Mouse (Mus musculus): ENCODE results near the gene Angptl3. TPM values are rescaled to one million over a fixed set of nuclear protein-coding genes. Genes with fewer than 3 reads are reported as not detected.

The Angptl3 gene
- 0.98 and 1.6 TPM in 2 replicates for polyA plus RNA-seq (2015; fragmentation: Nextera tagmentation; extraction: Ambion mirVana)

DNA sequence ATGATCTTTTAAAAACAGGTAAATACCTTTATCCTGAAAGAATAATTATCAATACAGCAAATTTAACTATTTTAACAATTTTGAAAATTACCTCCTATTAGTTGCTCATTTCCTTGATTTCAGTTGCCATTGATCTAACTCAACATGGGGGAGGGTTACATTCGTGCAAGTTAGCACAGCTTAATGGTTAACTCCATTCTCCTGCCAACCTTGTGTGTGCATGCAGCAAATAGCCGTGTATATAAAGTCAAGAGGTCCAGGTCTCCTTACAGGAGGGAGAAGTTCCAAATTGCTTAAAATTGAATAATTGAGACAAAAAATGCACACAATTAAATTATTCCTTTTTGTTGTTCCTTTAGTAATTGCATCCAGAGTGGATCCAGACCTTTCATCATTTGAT, at the start of gene Angptl3:
Angptl3 (plus strand) TSS at position 269 of the 400 bp plus-strand sequence.
- H3K4me2 ChIP-seq, result no peak within 1 kb of the TSS
- no peak for ATAC-seq (ENCODE audit: low read depth)
- 81% methylated on average over 2 of the region's 2 CpGs for WGBS

DNA sequence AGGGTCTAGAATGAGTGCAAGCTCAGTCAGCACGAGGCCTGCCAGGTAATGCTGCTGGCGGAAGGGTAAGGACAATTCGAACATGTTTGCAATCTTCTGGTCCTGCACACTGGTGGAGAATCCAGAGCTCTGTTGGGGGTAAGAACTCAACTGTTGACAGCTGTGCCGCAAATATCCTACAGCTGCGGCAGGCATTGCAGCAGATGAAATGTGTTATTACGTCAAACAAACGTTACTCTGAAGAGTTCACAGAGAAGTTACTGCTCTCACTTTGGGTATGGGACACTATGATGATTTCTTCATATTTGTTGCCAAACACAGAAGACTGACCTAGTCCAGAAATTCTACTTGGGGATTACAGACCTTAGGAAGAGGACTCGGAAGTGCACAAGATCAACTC, 46.1 kb upstream of the Angptl3 start:
- Histone ChIP-seq H3K27me3 (no peaks in the 10 kb centered on the region), H3K9ac (no peak overlapping the region), H3K4me2 (no peak overlapping the region), H3K4me3 (no peak overlapping the region), H3K4me1 (replicated peaks) (no peaks in the 10 kb centered on the region), H3K36me3 (peaks cover 69% of the 10 kb centered on the region), H3K27ac (replicated peaks) (no peak overlapping the region), H3K9me3 (no peaks in the 10 kb centered on the region)
- no peak for ATAC-seq (ENCODE audit: low read depth)
- 91% methylated on average over 8 of the region's 8 CpGs for WGBS

More for the DNA sequence above, at the start of gene Angptl3:
- Histone ChIP-seq H3K27ac (replicated peaks) (no peak within 1 kb of the TSS), H3K4me1 (replicated peaks) (no peaks in the 10 kb centered on the region), H3K36me3 (0 out of 2 replicates have a peak, but pooled peaks cover 5% of the 10 kb centered on the region), H3K9me3 (no peaks in the 10 kb centered on the region), H3K4me3 (no peak within 1 kb of the TSS), H3K27me3 (no peaks in the 10 kb centered on the region), H3K9ac (no peak within 1 kb of the TSS)

DNA sequence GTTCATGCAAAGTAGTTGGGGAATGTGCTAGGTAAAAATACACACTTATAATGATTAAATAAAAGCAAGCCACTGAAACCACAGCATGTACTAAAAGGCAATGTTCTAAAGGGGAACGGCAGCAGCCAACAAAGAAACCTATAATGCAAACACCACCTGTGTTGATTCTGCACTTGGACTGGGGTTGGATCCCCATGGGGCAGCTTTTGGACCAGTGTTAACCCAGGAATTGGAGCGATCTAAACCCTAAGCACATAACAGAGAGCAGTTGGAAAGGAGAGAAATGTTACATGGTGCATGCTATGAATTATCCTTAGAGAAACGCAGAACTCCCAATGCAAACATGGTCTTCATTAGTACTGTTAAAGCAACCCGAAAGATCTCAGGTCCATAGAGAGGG, 37.3 kb upstream of the Angptl3 start:
- no peak for ATAC-seq (ENCODE audit: low read depth)
- H3K4me3 ChIP-seq, result no peak overlapping the region
- no peaks in the 10 kb centered on the region for H3K4me1 ChIP-seq (replicated peaks)
- H3K9me3 ChIP-seq, result no peaks in the 10 kb centered on the region
- no peak overlapping the region for H3K27ac ChIP-seq (replicated peaks)
- H3K4me2 ChIP-seq, result no peak overlapping the region
- H3K36me3 ChIP-seq, result peaks cover 34% of the 10 kb centered on the region
- 78% methylated on average over 4 of the region's 4 CpGs for WGBS
- no peaks in the 10 kb centered on the region for H3K27me3 ChIP-seq
- no peak overlapping the region for H3K9ac ChIP-seq

DNA sequence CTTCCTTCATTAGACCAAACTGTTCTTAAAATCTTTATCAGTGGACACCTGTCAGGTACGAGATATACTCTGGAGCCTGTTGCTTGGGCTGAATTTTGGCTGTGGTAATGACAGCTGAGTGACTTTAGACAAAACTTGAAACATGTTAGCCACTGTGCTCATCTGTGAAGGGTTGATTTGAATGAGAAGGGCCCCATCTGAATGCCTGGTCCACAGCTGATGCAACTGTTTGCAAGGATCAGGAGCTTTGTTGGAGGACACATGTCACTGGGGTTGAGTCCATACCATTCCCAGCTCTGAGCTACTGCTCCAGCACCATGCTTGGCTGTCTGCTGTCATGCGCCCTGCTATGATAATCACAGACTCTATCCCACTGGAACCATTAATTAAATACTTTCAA, 25.2 kb upstream of the Angptl3 start:
- no peaks in the 10 kb centered on the region for H3K9me3 ChIP-seq
- H3K36me3 ChIP-seq, result peaks cover 40% of the 10 kb centered on the region
- WGBS, result 96% methylated on average over 2 of the region's 2 CpGs
- H3K4me3 ChIP-seq, result no peak overlapping the region
- H3K4me1 ChIP-seq (replicated peaks), result no peaks in the 10 kb centered on the region
- H3K9ac ChIP-seq, result no peak overlapping the region
- no peaks in the 10 kb centered on the region for H3K27me3 ChIP-seq
- H3K4me2 ChIP-seq, result no peak overlapping the region
- no peak overlapping the region for H3K27ac ChIP-seq (replicated peaks)
- ATAC-seq (ENCODE audit: low read depth), result no peak

DNA sequence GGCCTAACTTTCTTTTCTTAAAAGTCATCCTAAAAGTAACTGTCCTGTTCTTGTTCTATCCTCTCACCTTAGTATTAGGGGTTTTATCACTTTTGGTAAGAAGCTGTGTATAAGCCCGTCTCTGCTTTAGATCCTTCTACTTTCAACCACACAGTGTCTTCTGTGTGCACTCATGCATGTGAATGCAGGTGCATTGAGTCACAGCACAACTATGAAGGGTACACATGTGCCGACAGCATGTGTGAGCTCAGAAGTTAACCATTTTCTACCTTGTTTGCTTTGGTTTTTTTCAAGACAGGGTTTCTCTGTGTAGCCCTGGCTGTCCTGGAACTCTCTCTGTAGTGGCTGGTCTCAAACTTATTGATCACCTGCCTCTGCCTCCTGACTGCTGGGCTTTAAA, 24.4 kb upstream of the Angptl3 start:
- H3K4me1 ChIP-seq (replicated peaks), result no peaks in the 10 kb centered on the region
- no peak overlapping the region for H3K4me2 ChIP-seq
- H3K27me3 ChIP-seq, result no peaks in the 10 kb centered on the region
- no peak overlapping the region for H3K4me3 ChIP-seq
- no peaks in the 10 kb centered on the region for H3K9me3 ChIP-seq
- no peak overlapping the region for H3K9ac ChIP-seq
- H3K36me3 ChIP-seq, result peaks cover 46% of the 10 kb centered on the region
- 86% methylated on average over 2 of the region's 2 CpGs for WGBS
- no peak overlapping the region for H3K27ac ChIP-seq (replicated peaks)
- no peak for ATAC-seq (ENCODE audit: low read depth)

DNA sequence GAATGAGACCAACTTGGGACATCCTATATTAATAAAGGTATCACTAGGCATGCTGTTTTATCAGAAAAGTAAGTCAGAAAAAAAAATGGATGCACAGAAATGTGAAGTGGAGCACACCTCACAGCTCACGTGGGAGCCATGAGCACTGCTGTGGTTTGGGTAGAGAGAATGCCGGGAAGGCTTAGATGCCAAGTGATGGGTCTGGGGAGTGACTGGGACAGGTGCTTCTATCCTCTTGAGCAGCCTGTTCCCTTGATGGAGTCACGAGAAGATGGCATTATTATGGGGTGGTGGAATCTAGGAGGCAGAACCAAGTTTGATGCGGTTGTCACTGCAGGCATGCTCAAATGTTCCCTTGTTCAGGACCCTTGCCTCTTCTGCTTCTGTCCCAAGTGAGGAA, 19.7 kb upstream of the Angptl3 start:
- H3K9me3 ChIP-seq, result no peaks in the 10 kb centered on the region
- no peak overlapping the region for H3K27ac ChIP-seq (replicated peaks)
- no peak overlapping the region for H3K9ac ChIP-seq
- no peak overlapping the region for H3K4me2 ChIP-seq
- WGBS, result 91% methylated on average over 4 of the region's 4 CpGs
- no peak overlapping the region for H3K4me3 ChIP-seq
- no peaks in the 10 kb centered on the region for H3K27me3 ChIP-seq
- no peak for ATAC-seq (ENCODE audit: low read depth)
- peaks cover 60% of the 10 kb centered on the region for H3K36me3 ChIP-seq
- no peaks in the 10 kb centered on the region for H3K4me1 ChIP-seq (replicated peaks)

DNA sequence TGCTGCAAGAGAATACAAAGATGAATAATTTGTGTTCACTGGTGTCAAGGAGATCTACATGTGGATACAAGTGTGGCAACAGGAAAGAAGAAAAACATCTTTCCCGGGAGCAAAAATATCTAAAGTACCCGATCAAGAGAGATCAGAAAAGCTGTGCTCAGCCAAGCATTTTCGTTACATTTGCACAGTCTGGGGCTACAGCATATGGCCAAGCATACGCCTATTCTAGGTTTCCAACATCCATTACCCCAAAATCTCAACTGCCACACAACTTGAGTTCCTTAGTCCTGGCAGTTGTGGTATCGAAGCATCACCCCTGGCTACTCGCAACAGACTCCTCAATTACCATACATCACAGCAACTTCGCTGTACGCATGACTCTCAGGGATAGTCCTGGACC, 8.5 kb upstream of the Angptl3 start:
- no peak overlapping the region for H3K4me2 ChIP-seq
- whole genome bisulfite sequencing, result 88% methylated on average over 8 of the region's 8 CpGs
- no peaks in the 10 kb centered on the region for H3K4me1 ChIP-seq (replicated peaks)
- no peak overlapping the region for H3K27ac ChIP-seq (replicated peaks)
- no peak for ATAC-seq (ENCODE audit: low read depth)
- no peaks in the 10 kb centered on the region for H3K9me3 ChIP-seq
- no peaks in the 10 kb centered on the region for H3K27me3 ChIP-seq
- peaks cover 26% of the 10 kb centered on the region for H3K36me3 ChIP-seq
- H3K9ac ChIP-seq, result no peak overlapping the region
- H3K4me3 ChIP-seq, result no peak overlapping the region

DNA sequence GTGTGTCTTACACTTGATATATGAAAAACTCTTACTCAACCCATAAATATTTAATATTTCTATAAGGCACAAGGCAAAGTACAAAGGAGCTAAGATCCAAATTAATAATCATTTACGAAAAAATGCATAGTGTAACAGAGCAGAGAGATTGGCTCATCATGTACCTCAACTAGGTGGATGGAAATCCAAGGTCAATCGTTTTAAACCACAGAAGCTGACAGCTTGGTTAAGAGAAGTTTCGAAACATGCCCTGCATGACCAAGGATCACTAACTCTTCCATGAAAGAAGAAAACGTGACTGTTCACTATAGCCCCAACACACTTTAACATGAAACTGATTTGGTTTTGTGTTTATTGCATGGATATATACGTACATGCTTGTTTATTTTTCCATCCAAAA, 2.4 kb upstream of the Angptl3 start:
- 94% methylated on average over 5 of the region's 5 CpGs for WGBS
- H3K27me3 ChIP-seq, result no peaks in the 10 kb centered on the region
- H3K9me3 ChIP-seq, result no peaks in the 10 kb centered on the region

DNA sequence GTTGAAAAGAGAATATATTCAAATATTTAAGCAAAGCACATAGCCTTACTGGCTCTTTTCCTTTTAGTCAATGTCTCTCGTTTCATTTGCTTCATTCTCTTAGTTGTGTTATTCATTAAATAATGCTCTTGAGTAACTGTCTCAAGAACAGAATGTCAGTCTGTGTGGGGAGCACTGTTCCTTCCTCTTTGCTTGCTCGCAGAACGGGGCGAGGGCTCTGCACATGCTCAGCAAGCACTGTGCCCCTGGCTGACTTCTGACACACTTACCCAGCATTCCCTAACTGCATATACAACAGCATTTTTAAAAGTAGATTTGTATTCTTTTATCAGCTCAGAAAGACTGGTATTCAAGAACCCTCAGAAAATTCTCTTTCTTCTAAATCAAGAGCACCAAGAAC, 2.2 kb downstream of the Angptl3 start:
- H3K27me3 ChIP-seq, result no peaks in the 10 kb centered on the region
- no peak overlapping the region for H3K4me3 ChIP-seq
- no peaks in the 10 kb centered on the region for H3K4me1 ChIP-seq (replicated peaks)
- no peaks in the 10 kb centered on the region for H3K36me3 ChIP-seq
- H3K9ac ChIP-seq, result no peak overlapping the region
- 85% methylated on average over 4 of the region's 4 CpGs for WGBS
- ATAC-seq (ENCODE audit: low read depth), result no peak
- no peak overlapping the region for H3K27ac ChIP-seq (replicated peaks)
- no peaks in the 10 kb centered on the region for H3K9me3 ChIP-seq
- no peak overlapping the region for H3K4me2 ChIP-seq

More for the DNA sequence above, 2.4 kb upstream of the Angptl3 start:
- ATAC-seq (ENCODE audit: low read depth), result no peak
- no peak overlapping the region for H3K9ac ChIP-seq
- 0 out of 2 replicates have a peak, but pooled peaks cover 5% of the 10 kb centered on the region for H3K36me3 ChIP-seq
- H3K4me2 ChIP-seq, result no peak overlapping the region
- no peak overlapping the region for H3K27ac ChIP-seq (replicated peaks)
- H3K4me1 ChIP-seq (replicated peaks), result no peaks in the 10 kb centered on the region
- no peak overlapping the region for H3K4me3 ChIP-seq

DNA sequence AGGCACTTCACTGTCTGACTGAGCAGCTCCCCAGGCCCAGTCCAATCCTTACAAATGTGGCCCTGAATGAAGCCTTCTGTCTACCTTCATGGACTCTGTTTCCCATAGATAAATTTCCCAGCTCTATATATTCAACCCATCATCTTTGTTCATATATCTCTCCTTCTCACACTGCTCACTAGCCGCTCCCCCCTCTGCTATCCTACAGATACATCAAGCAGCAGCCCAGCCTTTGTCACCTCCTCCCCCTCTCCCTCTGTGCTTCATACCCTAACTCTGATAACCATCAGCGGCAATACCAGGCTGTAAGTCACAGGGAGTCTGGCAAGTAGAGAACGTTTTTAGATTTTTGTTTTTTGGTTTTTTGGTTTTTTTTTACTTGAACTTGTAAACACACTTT, 14.1 kb downstream of the Angptl3 start:
- ATAC-seq (ENCODE audit: low read depth), result no peak
- no peak overlapping the region for H3K4me3 ChIP-seq
- WGBS, result 84% methylated on average over 3 of the region's 3 CpGs
- peaks cover 46% of the 10 kb centered on the region for H3K36me3 ChIP-seq
- no peaks in the 10 kb centered on the region for H3K9me3 ChIP-seq
- no peaks in the 10 kb centered on the region for H3K4me1 ChIP-seq (replicated peaks)
- no peak overlapping the region for H3K9ac ChIP-seq
- H3K27ac ChIP-seq (replicated peaks), result no peak overlapping the region
- no peak overlapping the region for H3K4me2 ChIP-seq
- H3K27me3 ChIP-seq, result no peaks in the 10 kb centered on the region

DNA sequence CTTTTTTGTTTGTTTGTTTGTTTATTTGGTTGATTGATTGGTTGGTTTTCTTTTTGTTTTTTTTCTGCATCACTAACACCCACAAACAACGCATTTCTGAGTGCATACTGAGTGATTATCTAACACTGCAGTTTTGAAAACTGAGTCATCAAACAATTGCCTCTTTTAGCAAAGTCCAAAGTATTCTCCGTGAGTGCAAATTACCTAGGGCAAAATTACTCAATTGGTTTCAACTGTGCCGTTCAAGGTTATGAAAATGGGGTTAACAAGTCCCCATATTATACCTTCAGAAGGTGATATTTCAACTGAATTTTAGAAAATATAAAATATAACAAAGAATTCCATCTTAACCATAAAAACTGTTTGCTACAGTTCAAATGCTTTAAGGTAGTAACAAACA, 15.7 kb downstream of the Angptl3 start:
- no peaks in the 10 kb centered on the region for H3K9me3 ChIP-seq
- no peaks in the 10 kb centered on the region for H3K4me1 ChIP-seq (replicated peaks)
- ATAC-seq (ENCODE audit: low read depth), result no peak
- H3K4me2 ChIP-seq, result no peak overlapping the region
- no peak overlapping the region for H3K9ac ChIP-seq
- H3K4me3 ChIP-seq, result no peak overlapping the region
- H3K36me3 ChIP-seq, result peaks cover 36% of the 10 kb centered on the region
- no peaks in the 10 kb centered on the region for H3K27me3 ChIP-seq
- 72% methylated on average over 3 of the region's 3 CpGs for WGBS
- no peak overlapping the region for H3K27ac ChIP-seq (replicated peaks)

DNA sequence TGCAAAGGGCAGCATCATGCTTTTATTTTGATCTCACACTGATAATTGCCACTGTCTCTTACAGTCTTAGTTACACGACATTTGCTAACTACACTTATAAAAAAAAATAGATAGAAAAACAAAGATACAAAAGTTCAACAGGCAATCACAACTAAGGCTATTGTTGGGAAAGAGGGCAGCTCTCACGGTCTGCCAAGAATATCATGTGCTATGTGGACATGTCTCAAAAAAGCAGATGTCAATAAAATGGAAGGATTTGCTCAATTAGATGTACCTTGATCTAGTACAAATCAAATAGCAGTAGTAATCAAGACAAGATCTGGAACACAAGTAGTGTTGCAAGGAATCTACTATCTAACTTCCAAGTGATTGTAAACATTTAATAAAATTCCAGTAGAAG, 17.8 kb downstream of the Angptl3 start:
- H3K36me3 ChIP-seq, result peaks cover 30% of the 10 kb centered on the region
- H3K4me3 ChIP-seq, result no peak overlapping the region
- no peak for ATAC-seq (ENCODE audit: low read depth)
- no peaks in the 10 kb centered on the region for H3K4me1 ChIP-seq (replicated peaks)
- no peak overlapping the region for H3K4me2 ChIP-seq
- H3K9ac ChIP-seq, result no peak overlapping the region
- H3K27me3 ChIP-seq, result no peaks in the 10 kb centered on the region
- WGBS, result 91% methylated on average over 2 of the region's 2 CpGs
- H3K9me3 ChIP-seq, result no peaks in the 10 kb centered on the region
- H3K27ac ChIP-seq (replicated peaks), result no peak overlapping the region

DNA sequence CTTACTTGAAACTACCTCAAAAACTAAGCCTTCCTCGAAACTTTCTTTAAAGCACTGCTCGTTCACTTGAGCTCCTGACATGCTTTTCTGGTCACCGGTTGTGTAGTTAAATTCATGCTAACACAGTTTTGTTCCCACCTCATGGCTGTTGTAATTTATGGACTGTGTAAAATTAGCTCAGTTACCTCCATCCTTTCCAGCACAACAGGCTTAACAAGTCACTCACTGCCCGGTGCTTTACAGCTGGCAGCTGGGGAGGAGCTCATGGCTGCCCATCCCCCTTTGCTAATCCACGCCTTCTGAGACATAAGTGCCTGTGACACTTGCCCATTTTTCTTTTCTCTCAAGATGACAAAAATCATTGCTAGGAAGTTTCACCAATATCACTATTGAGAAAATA, 33.8 kb downstream of the Angptl3 start:
- Histone ChIP-seq H3K27ac (replicated peaks) (no peak overlapping the region), H3K27me3 (no peaks in the 10 kb centered on the region), H3K36me3 (peaks cover 57% of the 10 kb centered on the region), H3K4me1 (replicated peaks) (peaks cover 19% of the 10 kb centered on the region), H3K4me3 (no peak overlapping the region), H3K4me2 (no peak overlapping the region), H3K9me3 (no peaks in the 10 kb centered on the region), H3K9ac (no peak overlapping the region)
- WGBS, result 17% methylated on average over 5 of the region's 5 CpGs
- peak; percentile 47; the same call in 1 of the 2 replicates for ATAC-seq (ENCODE audit: low read depth)
